Mouse (Mus musculus): ENCODE data around the gene Bicc1. TPM values are rescaled to one million over a fixed set of nuclear protein-coding genes. Genes with fewer than 3 reads are reported as not detected.

The Bicc1 gene
- total and polyA plus RNA-seq, 2 experiments: 0.75 to 1.7 TPM

DNA sequence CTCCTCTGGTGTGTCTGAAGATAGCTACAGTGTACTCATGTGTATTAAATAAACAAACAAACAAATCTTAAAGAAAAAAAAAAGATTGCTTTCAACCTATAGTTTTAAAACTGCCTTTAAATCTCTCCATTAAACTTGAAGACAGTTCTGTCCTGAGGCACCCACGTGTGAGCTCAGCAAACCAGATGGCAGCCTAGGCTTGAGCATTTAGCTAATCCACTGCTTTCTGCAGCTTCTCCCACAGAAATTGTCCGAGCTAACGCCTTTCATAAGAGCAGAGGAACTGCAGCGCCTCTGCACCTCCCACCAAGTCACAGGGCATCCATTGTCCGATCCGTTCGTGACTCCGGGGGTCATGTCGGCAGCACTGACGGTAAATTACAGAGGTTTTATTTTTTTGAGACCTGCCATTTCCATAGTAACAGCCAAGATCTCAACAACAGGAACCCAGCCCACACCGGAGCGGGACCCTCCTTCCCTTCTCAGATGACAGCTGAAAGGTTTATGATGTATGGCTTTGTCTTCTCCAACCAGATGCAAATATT, 284.4 kb downstream of the Bicc1 start:
- WGBS: 77% methylated on average over 12 of the region's 12 CpGs
- no peak overlapping the region for H3K9ac ChIP-seq (ENCODE audit: low read depth, low read length)
- H3K27ac ChIP-seq (replicated peaks; ENCODE audit: insufficient read depth, low read depth, low read length): no peak overlapping the region
- no peak overlapping the region for H3K4me3 ChIP-seq (ENCODE audit: insufficient read depth, low read depth, low read length)
- no peaks in the 10 kb centered on the region for H3K4me1 ChIP-seq (ENCODE audit: control insufficient read depth, insufficient read depth, low read length)
- no peaks in the 10 kb centered on the region for H3K36me3 ChIP-seq (ENCODE audit: control insufficient read depth, insufficient read depth, low read length)
- DNase-seq (ENCODE audit: extremely low read depth, low read depth, low spot score): no peak
- H3K27me3 ChIP-seq (ENCODE audit: control insufficient read depth, insufficient read depth, low read length): no peaks in the 10 kb centered on the region
- no peak for TF ChIP-seq CTCF (IDR thresholded peaks at IDR 0.05; ENCODE audit: low read depth, low read length)
- TF ChIP-seq POLR2A (IDR thresholded peaks at IDR 0.05; ENCODE audit: extremely low read depth, insufficient read depth, low read length): no peak
- H3K79me2 ChIP-seq (ENCODE audit: control insufficient read depth, insufficient read depth, low read length): no peaks in the 10 kb centered on the region

Other genes with a start within 250 kb of the Bicc1 start
- 18.5 and 19.6 TPM in 2 replicates for gene Tfam, start 78.6 kb upstream of the Bicc1 start, total RNA-seq (2014; rRNA removed)
- 10.4 and 11.6 TPM in 2 replicates for gene Tfam, start 78.6 kb upstream of the Bicc1 start, polyA plus RNA-seq (2012; rRNA removed)
- 5.3 and 6.2 TPM in 2 replicates for gene Ube2d1, start 125.6 kb upstream of the Bicc1 start, total RNA-seq (2014; rRNA removed)
- 8.0 and 9.5 TPM in 2 replicates for gene Ube2d1, start 125.6 kb upstream of the Bicc1 start, polyA plus RNA-seq (2012; rRNA removed)
- gene Cisd1, start 185.3 kb upstream of the Bicc1 start, total RNA-seq (2014; rRNA removed): 159 and 205 TPM in 2 replicates
- gene Cisd1, start 185.3 kb upstream of the Bicc1 start, polyA plus RNA-seq (2012; rRNA removed): 209 and 211 TPM in 2 replicates
- gene Ipmk, start 188.1 kb upstream of the Bicc1 start, total RNA-seq (2014; rRNA removed): 46.2 and 54.8 TPM in 2 replicates
- gene Ipmk, start 188.1 kb upstream of the Bicc1 start, polyA plus RNA-seq (2012; rRNA removed): 11.6 and 13.7 TPM in 2 replicates